Mouse (Mus musculus): Measurements from ENCODE around the gene Nrl. TPM values are rescaled to one million over a fixed set of nuclear protein-coding genes. Genes with fewer than 3 reads are reported as not detected.

The Nrl gene
- polyA plus RNA-seq, 1 experiment from 2014 or later, result not detected

DNA sequence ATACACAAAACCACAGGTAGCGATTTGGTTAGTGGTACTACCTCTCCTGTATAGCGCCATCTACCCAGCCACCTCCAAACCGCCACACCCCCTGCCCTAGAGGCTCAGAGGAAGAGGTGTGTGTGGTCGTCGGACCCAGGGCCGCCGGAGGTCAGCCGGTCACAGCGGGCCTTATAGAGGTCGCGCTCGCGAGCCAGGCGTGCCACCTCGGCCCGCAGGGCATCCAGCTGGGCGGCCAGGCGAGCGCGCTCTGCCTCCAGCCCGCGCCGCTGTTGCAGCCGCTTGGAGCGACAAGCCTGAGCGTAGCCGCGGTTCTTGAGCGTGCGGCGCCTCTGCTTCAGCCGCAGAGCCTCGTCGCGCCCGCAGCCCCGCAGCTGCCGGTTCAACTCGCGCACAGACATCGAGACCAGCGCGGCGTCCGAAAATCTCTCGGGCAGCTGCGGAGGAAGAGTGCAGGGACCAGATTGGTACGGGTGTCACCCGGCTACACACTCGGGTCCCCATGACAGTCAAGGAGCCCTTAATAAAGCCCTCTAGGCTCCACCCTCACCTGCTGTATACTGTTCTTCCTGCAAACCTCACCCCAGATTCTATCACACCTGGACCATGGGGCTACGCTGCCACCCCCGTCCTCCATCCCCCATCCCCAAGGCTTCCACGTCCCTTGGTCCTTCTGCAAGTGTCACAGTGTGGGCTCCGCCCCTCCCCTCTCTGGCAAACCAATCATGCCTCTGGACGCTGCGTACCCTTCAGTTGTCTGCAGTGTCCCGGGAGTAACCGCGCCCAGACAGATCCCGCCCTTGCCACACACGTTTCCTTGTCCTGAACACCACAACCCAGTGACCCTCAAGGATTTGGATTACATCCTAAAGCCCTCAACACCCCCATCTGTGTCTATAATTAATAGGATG is 4.1 kb downstream of the Nrl start:
- H3K9ac ChIP-seq (replicated peaks), result no peak overlapping the region; the same call in 1 of the 2 replicates
- ATAC-seq (no peak), DNase-seq (no peak)
- H3K27ac ChIP-seq (ENCODE audit: low read depth), result no peak overlapping the region
- H3K9me3 ChIP-seq (ENCODE audit: low read length), result no peaks in the 10 kb centered on the region
- WGBS (ENCODE audit: insufficient replicate concordance), result 1% methylated on average over 61 of the region's 61 CpGs
- no peaks in the 10 kb centered on the region for H3K36me3 ChIP-seq (replicated peaks; ENCODE audit: insufficient read depth, low read length)
- peak overlapping the region; percentile 69 for H3K4me2 ChIP-seq (ENCODE audit: low read depth, low read length)
- peaks cover 7% of the 10 kb centered on the region for H3K4me1 ChIP-seq (ENCODE audit: insufficient read depth)
- peak overlapping the region; percentile 41 for H3K4me3 ChIP-seq (ENCODE audit: low read depth, low read length)
- peaks cover 48% of the 10 kb centered on the region for H3K27me3 ChIP-seq (ENCODE audit: insufficient read depth, low read length)
- TF ChIP-seq CTCF (IDR thresholded peaks at IDR 0.05; ENCODE audit: low read depth) (no peak), EP300 (IDR thresholded peaks at IDR 0.05; ENCODE audit: low read depth) (no peak)

DNA sequence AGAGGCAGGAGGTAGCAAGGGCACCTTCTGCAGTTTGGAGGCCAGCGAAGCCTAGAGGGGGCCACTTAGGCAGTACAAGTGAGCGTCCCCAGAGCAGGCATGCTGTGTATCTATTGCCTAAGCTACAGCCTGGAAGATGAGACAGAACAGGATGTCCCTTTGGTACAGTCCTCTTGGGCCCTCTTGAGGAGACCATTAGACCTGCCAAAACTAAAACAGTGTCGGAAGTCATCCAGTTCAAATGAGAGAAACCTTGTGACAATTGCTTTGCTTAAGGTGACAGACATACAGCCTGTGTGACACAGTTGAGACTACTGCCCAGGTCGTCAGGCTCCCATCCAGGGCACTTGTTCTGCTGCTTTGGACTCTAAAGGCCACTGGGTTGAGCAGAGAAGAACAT is 5.2 kb downstream of the Nrl start:
- Histone ChIP-seq H3K4me2 (ENCODE audit: low read depth, low read length) (no peak overlapping the region), H3K36me3 (replicated peaks; ENCODE audit: insufficient read depth, low read length) (no peaks in the 10 kb centered on the region), H3K4me1 (ENCODE audit: insufficient read depth) (peaks cover 7% of the 10 kb centered on the region), H3K27ac (ENCODE audit: low read depth) (no peak overlapping the region), H3K4me3 (ENCODE audit: low read depth, low read length) (no peak overlapping the region), H3K9ac (replicated peaks) (no peak overlapping the region), H3K9me3 (ENCODE audit: low read length) (no peaks in the 10 kb centered on the region), H3K27me3 (ENCODE audit: insufficient read depth, low read length) (peaks cover 46% of the 10 kb centered on the region)
- TF ChIP-seq EP300 (IDR thresholded peaks at IDR 0.05; ENCODE audit: low read depth), result no peak
- 0 out of 2 replicates have a peak, but pooled peaks have one; percentile 5 for TF ChIP-seq CTCF (IDR thresholded peaks at IDR 0.05; ENCODE audit: low read depth)
- ATAC-seq (no peak), DNase-seq (no peak)
- 48% methylated on average over 4 of the region's 4 CpGs for whole genome bisulfite sequencing (ENCODE audit: insufficient replicate concordance)

DNA sequence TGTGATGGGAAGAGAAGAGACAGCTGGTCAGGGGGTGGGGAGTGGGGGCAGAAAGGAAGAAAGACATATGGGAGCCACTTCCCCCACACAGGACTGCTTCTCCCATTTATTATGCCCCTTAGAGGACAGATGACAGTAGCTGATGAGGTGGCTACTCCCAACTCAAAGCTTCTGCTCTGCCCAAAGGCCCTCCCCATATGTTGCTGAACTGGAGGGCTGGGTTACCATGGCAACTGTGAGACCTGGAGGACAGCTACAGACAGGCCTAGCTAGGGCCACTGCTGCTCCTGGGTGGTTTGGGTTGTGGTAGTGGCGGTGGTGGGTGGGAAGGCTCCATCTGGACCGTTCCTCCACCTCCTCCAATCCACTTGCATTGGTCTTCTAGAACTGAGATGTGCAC is 5.9 kb downstream of the Nrl start:
- Histone ChIP-seq H3K9ac (replicated peaks) (no peak overlapping the region), H3K9me3 (ENCODE audit: low read length) (no peaks in the 10 kb centered on the region), H3K27ac (ENCODE audit: low read depth) (no peak overlapping the region), H3K4me2 (ENCODE audit: low read depth, low read length) (no peak overlapping the region), H3K4me3 (ENCODE audit: low read depth, low read length) (no peak overlapping the region), H3K4me1 (ENCODE audit: insufficient read depth) (peaks cover 7% of the 10 kb centered on the region), H3K27me3 (ENCODE audit: insufficient read depth, low read length) (peaks cover 40% of the 10 kb centered on the region), H3K36me3 (replicated peaks; ENCODE audit: insufficient read depth, low read length) (no peaks in the 10 kb centered on the region)
- WGBS (ENCODE audit: insufficient replicate concordance), result 62% methylated on average over 2 of the region's 2 CpGs
- ATAC-seq (no peak), DNase-seq (no peak)
- TF ChIP-seq EP300 (IDR thresholded peaks at IDR 0.05; ENCODE audit: low read depth), result no peak

DNA sequence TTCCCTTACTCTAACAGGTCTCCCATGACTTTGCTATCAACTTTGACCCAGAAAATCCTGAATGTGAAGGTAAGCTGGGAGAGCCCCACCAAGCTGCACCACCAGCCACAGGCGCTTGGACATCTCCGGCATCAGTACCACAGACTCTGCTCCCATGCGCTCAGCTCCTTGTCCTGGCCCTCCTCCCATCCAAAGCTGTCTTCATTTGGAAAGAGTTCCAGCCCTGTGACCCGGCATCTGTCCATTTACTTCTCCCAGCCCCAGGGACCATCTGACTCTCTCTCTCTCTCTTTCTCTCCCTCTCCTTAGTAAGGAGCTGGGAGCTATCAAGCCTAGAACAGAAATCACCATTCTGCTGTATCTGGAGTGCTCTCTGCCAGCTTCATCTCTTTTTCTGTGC is 8.9 kb downstream of the Nrl start:
- DNase-seq, result no peak
- H3K9ac ChIP-seq (replicated peaks), result no peak overlapping the region
- H3K36me3 ChIP-seq (replicated peaks; ENCODE audit: insufficient read depth, low read length), result no peaks in the 10 kb centered on the region
- H3K27me3 ChIP-seq (ENCODE audit: insufficient read depth, low read length), result peaks cover 28% of the 10 kb centered on the region
- H3K4me1 ChIP-seq (ENCODE audit: insufficient read depth), result peaks cover 6% of the 10 kb centered on the region
- H3K9me3 ChIP-seq (ENCODE audit: low read length), result no peaks in the 10 kb centered on the region
- no peak overlapping the region for H3K4me2 ChIP-seq (ENCODE audit: low read depth, low read length)
- WGBS (ENCODE audit: insufficient replicate concordance), result 92% methylated on average over 4 of the region's 4 CpGs
- TF ChIP-seq CTCF (IDR thresholded peaks at IDR 0.05; ENCODE audit: low read depth) (no peak), EP300 (IDR thresholded peaks at IDR 0.05; ENCODE audit: low read depth) (no peak)
- no peak overlapping the region for H3K4me3 ChIP-seq (ENCODE audit: low read depth, low read length)
- no peak for ATAC-seq
- no peak overlapping the region for H3K27ac ChIP-seq (ENCODE audit: low read depth)

DNA sequence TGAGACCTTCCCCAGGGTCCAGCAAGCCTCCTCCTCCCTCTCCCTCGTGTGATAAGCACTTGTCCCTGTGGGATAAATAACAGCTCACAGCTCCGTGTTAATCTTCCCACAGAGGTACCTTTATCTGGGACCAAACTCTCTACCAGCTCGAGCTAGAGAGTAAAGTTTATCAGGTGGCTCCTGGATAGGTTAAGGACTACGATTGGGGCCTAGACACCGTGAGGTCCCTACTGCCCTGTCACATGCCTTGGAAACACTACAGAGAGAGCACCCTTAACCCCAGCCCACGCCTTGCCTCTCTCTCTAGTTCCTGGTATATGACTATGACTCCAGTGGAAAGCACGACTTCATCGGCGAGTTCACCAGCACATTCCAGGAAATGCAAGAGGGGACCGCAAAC is 10.9 kb downstream of the Nrl start:
- Histone ChIP-seq H3K36me3 (replicated peaks; ENCODE audit: insufficient read depth, low read length) (no peaks in the 10 kb centered on the region), H3K9me3 (ENCODE audit: low read length) (no peaks in the 10 kb centered on the region), H3K9ac (replicated peaks) (no peak overlapping the region), H3K4me3 (ENCODE audit: low read depth, low read length) (no peak overlapping the region), H3K27me3 (ENCODE audit: insufficient read depth, low read length) (peaks cover 22% of the 10 kb centered on the region), H3K27ac (ENCODE audit: low read depth) (no peak overlapping the region), H3K4me2 (ENCODE audit: low read depth, low read length) (no peak overlapping the region), H3K4me1 (ENCODE audit: insufficient read depth) (no peaks in the 10 kb centered on the region)
- DNase-seq (no peak), ATAC-seq (no peak)
- WGBS (ENCODE audit: insufficient replicate concordance), result 47% methylated on average over 10 of the region's 10 CpGs
- TF ChIP-seq EP300 (IDR thresholded peaks at IDR 0.05; ENCODE audit: low read depth) (no peak), CTCF (IDR thresholded peaks at IDR 0.05; ENCODE audit: low read depth) (no peak)

DNA sequence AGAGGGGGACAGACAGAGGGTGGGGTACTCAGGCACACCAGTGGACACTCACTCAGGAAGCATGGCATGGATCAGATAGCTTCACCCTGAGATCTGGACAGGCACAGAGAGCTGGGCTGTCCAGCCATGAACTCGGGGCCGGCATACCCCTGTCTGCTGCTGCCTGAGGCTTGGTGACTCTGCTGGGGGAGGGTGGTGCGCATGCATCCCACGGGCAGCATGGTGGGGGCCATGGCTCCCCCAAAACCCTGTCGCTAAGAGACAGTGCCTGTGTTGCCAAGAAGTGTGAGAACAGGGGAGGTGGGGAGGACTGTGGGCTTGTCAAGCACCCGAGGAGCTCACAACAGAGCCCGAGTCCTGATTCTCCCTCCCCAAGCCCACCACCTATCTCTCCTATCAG is 13.7 kb downstream of the Nrl start:
- TF ChIP-seq CTCF (IDR thresholded peaks at IDR 0.05; ENCODE audit: low read depth), result no peak
- TF ChIP-seq EP300 (IDR thresholded peaks at IDR 0.05; ENCODE audit: low read depth), result no peak
- Histone ChIP-seq H3K4me2 (ENCODE audit: low read depth, low read length) (no peak overlapping the region), H3K9ac (replicated peaks) (no peak overlapping the region), H3K36me3 (replicated peaks; ENCODE audit: insufficient read depth, low read length) (no peaks in the 10 kb centered on the region), H3K27ac (ENCODE audit: low read depth) (no peak overlapping the region), H3K9me3 (ENCODE audit: low read length) (no peaks in the 10 kb centered on the region), H3K27me3 (ENCODE audit: insufficient read depth, low read length) (peaks cover 18% of the 10 kb centered on the region), H3K4me3 (ENCODE audit: low read depth, low read length) (no peak overlapping the region), H3K4me1 (ENCODE audit: insufficient read depth) (no peaks in the 10 kb centered on the region)
- WGBS (ENCODE audit: insufficient replicate concordance), result 51% methylated on average over 7 of the region's 7 CpGs
- DNase-seq (no peak), ATAC-seq (no peak)

All from liver, postnatal 0 days (tissue).